Comparison of ENCODE assay signal across 15 mouse cellular contexts in the genomic region with DNA sequence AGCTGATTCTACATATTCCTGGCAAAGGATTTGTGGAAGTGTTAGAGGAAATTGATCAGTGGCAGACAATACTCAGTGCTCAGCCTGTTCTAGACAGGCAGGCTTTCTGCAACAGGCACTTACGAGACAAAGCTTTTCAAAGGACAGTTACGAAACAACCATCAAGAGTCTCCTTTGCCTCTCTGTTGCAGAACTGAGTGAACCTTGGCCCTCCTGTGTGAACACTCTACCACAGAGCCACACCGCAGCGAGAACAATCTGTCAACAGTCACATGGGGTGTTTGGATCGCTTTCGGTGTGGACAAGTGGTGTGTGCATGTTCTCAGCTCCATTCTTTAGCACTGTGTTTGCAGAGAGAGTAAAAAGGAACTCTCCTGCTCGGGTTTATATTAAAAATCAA. TPM values are rescaled to one million over a fixed set of nuclear protein-coding genes. Genes with fewer than 3 reads are reported as not detected.
DNase-seq lines count a peak whose midpoint lies in the region; ATAC-seq lines count a peak whose summit lies in the region.
"Had no signal": no experiment of that assay in that cellular context is flagged by ENCODE, and none has a peak within 500 bp of the region (broad histone marks: within the 10 kb centered on the region; RNA-seq: fewer than 3 reads in every experiment).

No protein-coding gene starts in this region.

- H3K4me1 ChIP-seq in liver, embryonic 16.5 days (ENCODE audit: control insufficient read depth, low read depth, low read length): peaks cover 7% of the 10 kb centered on the region; the same call in 1 of the 2 replicates
- no peaks in the 10 kb centered on the region for H3K4me1 ChIP-seq in hindbrain, embryonic 11.5 days (replicated peaks; ENCODE audit: control insufficient read depth, insufficient read depth, low read length)
- H3K4me1 ChIP-seq: limb, embryonic 13.5 days had no signal

- no peak overlapping the region for H3K4me3 ChIP-seq in liver, embryonic 16.5 days (ENCODE audit: low read depth, low read length)
- no peak overlapping the region for H3K4me3 ChIP-seq in hindbrain, embryonic 11.5 days (ENCODE audit: low read depth, low read length)
- H3K4me3 ChIP-seq: embryonic facial prominence, embryonic 10.5 days; hindbrain, embryonic 13.5 days; left cerebral cortex, adult 2 months; limb, embryonic 13.5 days; myocyte had no signal

- no peaks in the 10 kb centered on the region for H3K27me3 ChIP-seq in liver, embryonic 16.5 days (ENCODE audit: control insufficient read depth, insufficient read depth, low read depth, low read length)
- H3K27me3 ChIP-seq in hindbrain, embryonic 11.5 days (ENCODE audit: control insufficient read depth, insufficient read depth, low read length): 0 out of 2 replicates have a peak, but pooled peaks cover 2% of the 10 kb centered on the region
- H3K27me3 ChIP-seq: hindbrain, embryonic 13.5 days had no signal

- H3K27ac ChIP-seq in liver, embryonic 16.5 days (ENCODE audit: low read length): peak overlapping the region; percentile 59
- no peak overlapping the region for H3K27ac ChIP-seq in hindbrain, embryonic 11.5 days (ENCODE audit: low read depth, low read length)
- H3K27ac ChIP-seq: embryonic facial prominence, embryonic 10.5 days; hindbrain, embryonic 13.5 days; left cerebral cortex, adult 2 months; limb, embryonic 13.5 days had no signal

- H3K36me3 ChIP-seq in liver, embryonic 16.5 days (ENCODE audit: control insufficient read depth, insufficient read depth): no peaks in the 10 kb centered on the region; the same call in 1 of the 2 replicates
- H3K36me3 ChIP-seq in hindbrain, embryonic 11.5 days (ENCODE audit: control insufficient read depth, insufficient read depth, low read length): no peaks in the 10 kb centered on the region
- H3K36me3 ChIP-seq: embryonic facial prominence, embryonic 10.5 days; hindbrain, embryonic 13.5 days; limb, embryonic 13.5 days had no signal

- peak; percentile 85 for ATAC-seq in liver, embryonic 16.5 days (ENCODE audit: low read depth)
- no peak for ATAC-seq in hindbrain, embryonic 11.5 days (ENCODE audit: low FRiP score)
- ATAC-seq: Patski had no signal

- no peak overlapping the region for H3K9ac ChIP-seq in liver, embryonic 16.5 days (ENCODE audit: low read depth, low read length)
- no peak overlapping the region for H3K9ac ChIP-seq in hindbrain, embryonic 11.5 days (ENCODE audit: low read depth, low read length)
- H3K9ac ChIP-seq: hindbrain, embryonic 13.5 days; limb, embryonic 13.5 days had no signal

- 70% methylated on average over 7 of the region's 7 CpGs for WGBS in liver, embryonic 16.5 days (ENCODE audit: insufficient replicate concordance)
- WGBS in hindbrain, embryonic 11.5 days: 76% methylated on average over 7 of the region's 7 CpGs

- H3K4me2 ChIP-seq in liver, embryonic 16.5 days (ENCODE audit: low read depth, low read length): 0 out of 2 replicates have a peak overlapping the region, but pooled peaks have one; percentile 32
- H3K4me2 ChIP-seq in hindbrain, embryonic 11.5 days (replicated peaks; ENCODE audit: low read depth, low read length): no peak overlapping the region
- H3K4me2 ChIP-seq: hindbrain, embryonic 13.5 days; limb, embryonic 13.5 days had no signal

- H3K9me3 ChIP-seq in liver, embryonic 16.5 days (replicated peaks; ENCODE audit: control insufficient read depth, low read length): no peaks in the 10 kb centered on the region
- no peaks in the 10 kb centered on the region for H3K9me3 ChIP-seq in hindbrain, embryonic 11.5 days (ENCODE audit: control insufficient read depth, low read length)
- H3K9me3 ChIP-seq: embryonic facial prominence, embryonic 10.5 days; hindbrain, embryonic 13.5 days; limb, embryonic 13.5 days had no signal

- peak; percentile 12 for DNase-seq in cerebellum, adult 9-10 months
- no peak for DNase-seq in cerebellum, postnatal 25 days
- peak; percentile 55 for DNase-seq in brain, adult 2 months (ENCODE audit: low read depth, low spot score)
- DNase-seq in lung, postnatal 36 days: peak; percentile 86
- DNase-seq in gastrocnemius, adult 8-10 months (ENCODE audit: low spot score in 2 of 2): no peak
- DNase-seq in hindbrain, embryonic 11.5 days (ENCODE audit: low spot score): no peak
- no peak for DNase-seq in embryo, embryonic 10.5 days (ENCODE audit: low spot score)
- DNase-seq: cerebellum, adult 9-11 months had no signal

RNA-seq across cellular contexts. Expression of a gene that starts 23.1 kb away (rescaled TPM):
- polyA plus RNA-seq in liver, embryonic 16.5 days (2015; fragmentation: Nextera tagmentation; extraction: Ambion mirVana): 12.8 and 14.1 TPM in 2 replicates
- under 1 TPM in 1 of 4 experiments, not detected in 3; 0.05 TPM for total RNA-seq in gastrocnemius, adult 8-10 months (2022)
- polyA plus RNA-seq in hindbrain, embryonic 11.5 days (2014; fragmentation: Nextera tagmentation; extraction: Ambion mirVana): 1.3 and 1.9 TPM in 2 replicates

RNA-seq across cellular contexts. Expression of a gene that starts 23.5 kb away (rescaled TPM):
- polyA plus RNA-seq in liver, embryonic 16.5 days (2015; fragmentation: Nextera tagmentation; extraction: Ambion mirVana): 11.0 TPM in 2 replicates
- 1 to 10 TPM; 6.9 to 9.2 (median 7.9) TPM for total RNA-seq in gastrocnemius, adult 8-10 months (2022)
- polyA plus RNA-seq in hindbrain, embryonic 11.5 days (2014; fragmentation: Nextera tagmentation; extraction: Ambion mirVana): 32.3 and 34.1 TPM in 2 replicates

Comparison
In these comparisons a context has a peak if more than half of its experiments do, and no peak if none do; other contexts are left out.
1. DNase-seq: peak in cerebellum, adult 9-10 months (single experiment), brain, adult 2 months (single experiment) and lung, postnatal 36 days (single experiment); none in cerebellum, postnatal 25 days (0 of 2), gastrocnemius, adult 8-10 months (0 of 2), hindbrain, embryonic 11.5 days (single experiment) and embryo, embryonic 10.5 days (single experiment).